Mouse (Mus musculus) sigmoid colon, adult 10 weeks (tissue): ENCODE data around the gene Pknox1. TPM values are rescaled to one million over a fixed set of nuclear protein-coding genes. Genes with fewer than 3 reads are reported as not detected.

ENCODE experiments used
- polyA plus RNA-seq: library from polyadenylated mRNA; stranded (reverse); fragments of 350-450 nt; fragmentation: Illumina TruSeq; extraction: RNeasy Lipid Tissue Mini Kit (QIAGEN cat#74804); gene quantifications from one replicate; pipeline ENCODE4 v1.2.3, GENCODE M21; 2014; ENCODE audit warnings: low read depth, low replicate concordance

Pknox1 gene
- 5.7 TPM for polyA plus RNA-seq

DNA sequence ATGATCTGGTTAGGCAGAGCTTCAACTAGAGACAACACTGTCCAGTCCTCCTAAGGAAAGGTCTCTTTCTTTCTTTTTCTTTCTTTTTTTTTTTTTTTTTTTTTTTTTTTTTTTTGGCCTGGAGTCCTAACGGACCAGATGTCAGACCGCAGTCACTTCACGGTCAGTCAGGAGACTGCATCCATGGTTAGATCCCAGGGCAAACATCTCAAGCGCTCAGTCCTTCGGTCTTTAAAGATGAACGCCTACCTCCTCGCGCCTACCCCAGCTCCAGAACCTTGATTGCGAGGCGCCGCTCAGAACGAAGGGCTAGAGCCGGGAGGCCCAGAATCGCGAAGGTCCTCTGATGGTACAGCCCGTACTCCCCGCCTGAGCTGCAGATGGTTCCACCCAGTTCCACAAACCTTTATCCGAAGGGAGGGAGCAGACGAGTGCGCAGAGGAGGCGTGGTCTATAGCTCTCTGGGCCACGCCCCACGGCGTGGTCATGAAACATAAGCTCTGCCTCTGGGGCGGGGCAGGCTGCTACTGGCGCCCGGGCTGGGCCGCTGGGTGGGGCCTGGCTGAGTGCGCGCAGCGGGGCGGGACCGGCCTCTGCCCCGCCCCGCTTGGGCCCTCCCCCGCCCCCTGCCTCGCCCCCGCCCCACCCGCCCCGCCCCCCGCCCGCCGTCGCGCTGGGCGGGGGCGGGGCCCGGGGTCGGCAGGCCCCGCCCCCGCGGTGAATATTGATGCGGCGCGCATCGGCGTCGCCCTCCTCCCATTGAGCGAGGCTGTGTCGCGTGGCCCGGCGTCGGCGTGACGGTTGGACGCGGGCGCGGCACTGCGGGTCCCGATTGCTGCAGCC lies at the start of gene Pknox1:
Gene Pknox1, plus strand, starts transcription at position 720 of the 843 bp plus-strand sequence.

DNA sequence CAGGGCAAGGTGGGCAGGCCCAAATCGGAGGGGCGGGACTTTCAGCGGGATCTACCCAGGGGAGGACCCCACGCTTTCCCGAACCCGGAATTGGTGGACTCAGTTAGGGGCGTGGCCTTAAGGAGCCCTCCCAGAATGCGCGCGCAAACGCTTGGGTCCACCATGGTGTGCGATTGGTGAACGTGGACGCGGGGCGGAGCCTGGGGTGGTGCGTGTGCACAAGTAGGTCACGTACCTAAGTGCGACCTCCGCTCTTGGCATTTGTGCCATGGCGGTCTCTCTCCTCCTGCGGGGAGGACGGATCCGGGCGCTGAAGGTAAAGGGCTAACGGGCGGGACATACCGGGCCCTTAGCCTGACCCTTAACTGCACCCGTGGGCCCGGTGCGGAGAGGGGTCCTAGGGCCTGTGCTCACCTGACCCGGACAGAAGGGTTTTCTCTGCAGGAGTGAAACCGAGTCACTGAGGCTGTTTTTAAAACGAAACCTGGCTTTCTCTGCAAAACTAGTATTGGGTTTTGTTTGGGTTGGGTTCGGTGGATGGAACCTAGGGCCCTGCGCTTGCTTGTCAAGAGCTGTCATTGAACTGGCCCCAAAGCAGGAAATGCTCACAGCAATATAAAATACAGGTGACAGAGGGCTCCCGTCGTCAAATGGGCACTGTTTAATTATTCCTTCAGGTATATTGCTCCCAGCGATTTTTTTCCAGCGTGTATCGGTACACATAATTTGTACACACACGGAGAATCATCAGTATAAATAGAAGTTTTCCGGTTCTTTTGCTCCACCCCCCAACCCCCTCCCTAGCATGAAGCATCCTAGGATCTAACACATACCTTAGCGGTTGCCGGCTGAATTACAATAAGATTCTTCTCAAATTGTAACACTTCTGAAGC lies 44.3 kb upstream of the Pknox1 start, which contains the start of the genes Wdr4 and Ndufv3:
Gene Wdr4, minus strand, starts transcription at position 35 of the 893 bp plus-strand sequence.
Gene Ndufv3, plus strand, starts transcription at position 170 of the 893 bp plus-strand sequence.

DNA sequence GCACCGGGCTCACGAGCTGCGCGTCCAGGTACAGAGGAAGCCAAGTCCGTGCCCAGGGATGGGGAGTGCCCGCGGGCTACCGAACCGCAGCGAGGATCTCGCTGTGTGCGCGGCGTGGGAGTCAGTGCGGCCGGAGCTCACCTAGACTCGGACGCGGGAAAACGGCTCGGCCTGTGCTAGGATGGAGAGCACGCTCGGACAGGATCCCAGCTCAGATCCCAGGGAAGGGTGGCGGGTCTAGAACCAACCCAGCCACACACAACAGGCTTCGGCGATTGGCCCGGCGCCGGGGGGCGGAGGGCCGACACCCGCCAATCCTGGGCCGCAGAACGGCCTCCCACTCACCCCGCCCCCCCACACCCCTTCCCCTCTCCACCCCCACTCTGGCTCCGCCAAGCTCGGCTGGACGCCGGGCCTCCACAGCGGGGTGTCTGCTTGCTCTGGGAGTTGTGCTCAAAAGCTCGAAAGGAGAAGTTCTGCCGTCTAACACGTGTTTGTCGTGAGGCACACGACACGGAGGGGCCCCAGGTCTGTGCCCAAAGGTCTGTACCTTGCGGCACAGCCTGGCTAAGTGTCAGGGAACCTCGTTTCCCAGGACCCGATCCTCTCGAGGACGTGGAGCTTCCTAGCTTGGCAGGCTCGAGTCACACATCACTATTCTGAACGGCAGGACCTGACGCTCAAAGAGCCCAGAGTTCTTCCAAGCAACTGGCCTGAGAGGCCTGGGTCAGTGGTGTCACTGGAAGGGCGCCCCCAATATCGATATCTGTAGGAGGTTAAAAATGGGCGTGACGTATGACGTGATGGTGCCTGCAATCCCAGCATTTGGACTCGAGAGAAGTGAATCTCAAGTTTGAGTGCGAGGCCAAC lies 72.6 kb downstream of the Pknox1 start, which contains the start of gene Cbs:
Gene Cbs, minus strand, starts transcription at position 297 of the 870 bp plus-strand sequence.

Other genes with a start within 250 kb of the Pknox1 start
- gene Pde9a, start 178.5 kb upstream of the Pknox1 start, polyA plus RNA-seq: 52.2 TPM
- gene Wdr4, start 44.8 kb upstream of the Pknox1 start, polyA plus RNA-seq: 3.8 TPM
- gene Ndufv3, start 44.6 kb upstream of the Pknox1 start, polyA plus RNA-seq: 44.7 TPM
- gene Cbs, start 72.5 kb downstream of the Pknox1 start, polyA plus RNA-seq: 7.3 TPM
- gene U2af1, start 94.2 kb downstream of the Pknox1 start, polyA plus RNA-seq: 84.8 TPM
- not detected for gene Cryaa, start 113.1 kb downstream of the Pknox1 start, polyA plus RNA-seq